Mouse (Mus musculus) heart, embryonic 10.5 days (tissue): ENCODE measurements around the gene Myo1c. TPM values are rescaled to one million over a fixed set of nuclear protein-coding genes. Genes with fewer than 3 reads are reported as not detected.

Experiments used
- DNase-seq: peaks from one replicate; pipeline ENCODE4 v3.0.0-alpha.2; 2017; ENCODE audit warnings: low spot score
- H3K27ac ChIP-seq: fragments of 300-500 bp; sonication (generic); 2 replicates; pipeline ENCODE4 v1.5.1; 2016; ENCODE audit warnings: mild to moderate bottlenecking
- H3K27me3 ChIP-seq: fragments of 300-500 bp; sonication (generic); 2 replicates; pipeline ENCODE4 v1.6.1; 2016; ENCODE audit warnings: mild to moderate bottlenecking; ENCODE audit not compliant: poor library complexity, insufficient read depth, severe bottlenecking
- H3K36me3 ChIP-seq: fragments of 300-500 bp; sonication (generic); 2 replicates; pipeline ENCODE4 v1.6.1; 2016; ENCODE audit warnings: mild to moderate bottlenecking, moderate library complexity
- H3K4me1 ChIP-seq: fragments of 300-500 bp; sonication (generic); 2 replicates; pipeline ENCODE4 v1.6.1; 2016; ENCODE audit warnings: mild to moderate bottlenecking
- H3K4me3 ChIP-seq: fragments of 300-500 bp; sonication (generic); 2 replicates; pipeline ENCODE4 v1.5.1; 2016; ENCODE audit warnings: mild to moderate bottlenecking, moderate library complexity
- H3K9me3 ChIP-seq: fragments of 300-500 bp; sonication (generic); 2 replicates; pipeline ENCODE4 v1.6.1; 2016; ENCODE audit warnings: mild to moderate bottlenecking, moderate library complexity
- WGBS: fragments of 180-500 bp; shearing (Covaris S2); methylation state at CpG from one replicate; pipeline ENCODE4 v1.1.7; 2016; 5-methylcytosine and 5-hydroxymethylcytosine counted together
- polyA plus RNA-seq: library from polyadenylated mRNA; unstranded; fragments of >200 nt; fragmentation: Nextera tagmentation; extraction: Ambion mirVana; gene quantifications from 2 replicates; pipeline ENCODE4 v1.2.1, GENCODE M21; 2016

Myo1c gene
- polyA plus RNA-seq, 1 experiment from 2014 or later, result 55.3 TPM

GRCm38 (mm10) chr11:75660941-75661800, 10.9 kb downstream of the Myo1c start:
- WGBS, result 93% methylated on average over 21 of the region's 21 CpGs
- Histone ChIP-seq H3K4me1 (peaks cover 20% of the 10 kb centered on the region), H3K36me3 (peaks cover 87% of the 10 kb centered on the region)

GRCm38 (mm10) chr11:75662131-75662530, 11.8 kb downstream of the Myo1c start:
- no peak for DNase-seq
- H3K4me1 ChIP-seq, result peaks cover 11% of the 10 kb centered on the region
- no peak overlapping the region for H3K4me3 ChIP-seq
- H3K9me3 ChIP-seq, result no peaks in the 10 kb centered on the region
- no peaks in the 10 kb centered on the region for H3K27me3 ChIP-seq
- H3K36me3 ChIP-seq, result peaks cover 95% of the 10 kb centered on the region
- WGBS, result 89% methylated on average over 7 of the region's 7 CpGs
- H3K27ac ChIP-seq, result no peak overlapping the region

More at GRCm38 (mm10) chr11:75660941-75661800, 10.9 kb downstream of the Myo1c start:
- Histone ChIP-seq H3K9me3 (no peaks in the 10 kb centered on the region), H3K4me3 (no peak overlapping the region), H3K27me3 (no peaks in the 10 kb centered on the region), H3K27ac (no peak overlapping the region)
- DNase-seq, result no peak

- Histone ChIP-seq H3K4me1 (no peaks in the 10 kb centered on the region), H3K36me3 (peaks cover 95% of the 10 kb centered on the region), H3K9me3 (no peaks in the 10 kb centered on the region), H3K27me3 (no peaks in the 10 kb centered on the region), H3K27ac (no peak overlapping the region), H3K4me3 (no peak overlapping the region)
- WGBS, result 89% methylated on average over 6 of the region's 6 CpGs
- DNase-seq, result no peak
These were observed 16.0 kb downstream of the Myo1c start for GRCm38 (mm10) chr11:75666296-75666695.

GRCm38 (mm10) chr11:75668621-75669020, 18.3 kb downstream of the Myo1c start:
- 80% methylated on average over 3 of the region's 3 CpGs for WGBS
- Histone ChIP-seq H3K9me3 (no peaks in the 10 kb centered on the region), H3K4me3 (no peak overlapping the region), H3K27me3 (no peaks in the 10 kb centered on the region), H3K36me3 (peaks cover 96% of the 10 kb centered on the region), H3K4me1 (no peaks in the 10 kb centered on the region), H3K27ac (no peak overlapping the region)
- no peak for DNase-seq

- Histone ChIP-seq H3K27ac (no peak overlapping the region), H3K4me3 (no peak overlapping the region), H3K9me3 (no peaks in the 10 kb centered on the region), H3K4me1 (no peaks in the 10 kb centered on the region), H3K36me3 (peaks cover 97% of the 10 kb centered on the region), H3K27me3 (no peaks in the 10 kb centered on the region)
- WGBS, result 88% methylated on average over 11 of the region's 11 CpGs
- no peak for DNase-seq
These were observed 19.0 kb downstream of the Myo1c start for GRCm38 (mm10) chr11:75669176-75669852.

GRCm38 (mm10) chr11:75669853-75670200, 19.5 kb downstream of the Myo1c start:
- Histone ChIP-seq H3K4me1 (no peaks in the 10 kb centered on the region), H3K36me3 (peaks cover 93% of the 10 kb centered on the region), H3K9me3 (no peaks in the 10 kb centered on the region), H3K4me3 (no peak overlapping the region), H3K27me3 (no peaks in the 10 kb centered on the region), H3K27ac (no peak overlapping the region)
- 90% methylated on average over 12 of the region's 12 CpGs for WGBS
- no peak for DNase-seq

GRCm38 (mm10) chr11:75671426-75672180, 21.3 kb downstream of the Myo1c start:
- Histone ChIP-seq H3K27me3 (no peaks in the 10 kb centered on the region), H3K27ac (no peak overlapping the region), H3K4me1 (no peaks in the 10 kb centered on the region), H3K36me3 (peaks cover 77% of the 10 kb centered on the region), H3K4me3 (no peak overlapping the region), H3K9me3 (no peaks in the 10 kb centered on the region)
- no peak for DNase-seq
- WGBS, result 89% methylated on average over 22 of the region's 22 CpGs

- Histone ChIP-seq H3K36me3 (peaks cover 59% of the 10 kb centered on the region), H3K9me3 (no peaks in the 10 kb centered on the region), H3K4me1 (peaks cover under 1% of the 10 kb centered on the region; the same call in 1 of the 2 replicates), H3K27me3 (no peaks in the 10 kb centered on the region), H3K27ac (no peak overlapping the region), H3K4me3 (no peak overlapping the region)
- DNase-seq, result no peak
- 88% methylated on average over 5 of the region's 5 CpGs for WGBS
These were observed 23.1 kb downstream of the Myo1c start for GRCm38 (mm10) chr11:75673411-75673810.

- Histone ChIP-seq H3K27ac (no peak overlapping the region), H3K27me3 (no peaks in the 10 kb centered on the region), H3K4me3 (no peak overlapping the region), H3K9me3 (no peaks in the 10 kb centered on the region), H3K36me3 (peaks cover 44% of the 10 kb centered on the region), H3K4me1 (peaks cover 7% of the 10 kb centered on the region; the same call in 1 of the 2 replicates)
- 75% methylated on average over 3 of the region's 3 CpGs for WGBS
- no peak for DNase-seq
These were observed 24.6 kb downstream of the Myo1c start for GRCm38 (mm10) chr11:75674875-75675274.

GRCm38 (mm10) chr11:75677881-75678746, 27.8 kb downstream of the Myo1c start:
- Histone ChIP-seq H3K9me3 (no peaks in the 10 kb centered on the region), H3K4me1 (peaks cover 17% of the 10 kb centered on the region), H3K4me3 (peak overlapping the region; percentile 79), H3K36me3 (peaks cover 22% of the 10 kb centered on the region), H3K27ac (peak overlapping the region; percentile 93; the same call in 1 of the 2 replicates), H3K27me3 (no peaks in the 10 kb centered on the region)
- 83% methylated on average over 3 of the region's 3 CpGs for WGBS
- DNase-seq, result no peak

- WGBS, result under 1% methylated on average over 55 of the region's 55 CpGs
- H3K4me3 ChIP-seq, result peak within 1 kb of the TSS; percentile 79
- H3K36me3 ChIP-seq, result peaks cover 22% of the 10 kb centered on the region
- peak; percentile 99 for DNase-seq
- H3K27ac ChIP-seq, result peak within 1 kb of the TSS; percentile 93
- H3K4me1 ChIP-seq, result peaks cover 17% of the 10 kb centered on the region
- no peaks in the 10 kb centered on the region for H3K27me3 ChIP-seq
- no peaks in the 10 kb centered on the region for H3K9me3 ChIP-seq
These were observed 28.6 kb downstream of the Myo1c start, which contains the start of gene Crk for GRCm38 (mm10) chr11:75678747-75679438. TSS of gene Crk (plus strand) at chr11:75679259.
